Mouse (Mus musculus): ENCODE measurements around the gene Anks1b. TPM values are rescaled to one million over a fixed set of nuclear protein-coding genes. Genes with fewer than 3 reads are reported as not detected.

Gene Anks1b
- polyA plus RNA-seq, 1 experiment from 2014 or later = 0.01 TPM

DNA sequence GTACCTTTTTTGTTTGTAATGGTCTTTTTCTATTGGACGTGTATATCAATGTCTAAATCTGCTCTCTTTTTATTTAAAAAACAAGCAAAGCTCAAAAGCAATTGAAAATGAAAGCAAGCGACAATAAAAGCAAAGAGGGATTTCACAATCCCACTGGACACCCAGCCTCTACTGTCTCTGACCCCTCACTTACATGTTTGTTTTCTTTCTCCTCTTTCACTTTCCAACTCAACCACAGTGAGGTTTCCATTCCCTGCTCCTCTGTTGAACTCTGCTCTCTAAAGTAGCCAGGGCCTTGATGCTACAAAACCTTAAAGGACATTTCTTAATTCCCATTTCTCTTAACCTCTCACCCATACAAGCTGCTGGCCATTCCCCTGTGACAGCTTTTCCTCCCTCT, 400.0 kb downstream of the Anks1b start:
- TF ChIP-seq CTCF (IDR thresholded peaks at IDR 0.05) = no peak
- DNase-seq (ENCODE audit: low read depth, low spot score) (no peak), ATAC-seq (no peak)
- in situ Hi-C loops (cut with MboI; ENCODE audit: low pct_unique_long_range_greater_than_20kb) = no loop called here
- ChIA-PET POLR2A (no interaction called here), CTCF (no interaction called here)
- H3K27me3 ChIP-seq = peaks cover 4% of the 10 kb centered on the region

DNA sequence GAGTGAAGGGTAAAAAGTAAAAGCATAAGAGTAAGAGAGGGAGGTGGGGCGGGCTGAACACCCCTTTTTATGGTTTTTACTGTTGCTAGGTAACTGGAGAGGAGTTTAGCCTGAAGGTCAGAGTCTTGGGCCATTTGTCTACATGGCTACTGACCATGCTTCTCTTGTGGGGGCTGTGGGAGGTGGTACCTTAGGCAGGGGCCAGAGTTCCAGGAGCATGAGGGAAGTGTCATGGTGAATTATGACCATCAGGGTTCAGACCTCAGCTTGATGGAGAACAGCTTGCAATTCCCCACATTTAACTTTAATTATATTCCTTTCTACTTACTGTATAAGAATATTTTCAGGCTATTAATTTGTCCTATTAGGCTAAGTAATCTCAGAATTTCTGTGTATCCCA, 413.3 kb downstream of the Anks1b start:
- DNase-seq (ENCODE audit: low read depth, low spot score) (no peak), ATAC-seq (no peak)
- ChIA-PET POLR2A (no interaction called here), CTCF (interaction anchor here (1.3 kb wide), 1 partner anchor 351 kb away, joined by 3 read pairs; no protein-coding TSS in a partner anchor)
- TF ChIP-seq CTCF (IDR thresholded peaks at IDR 0.05) = no peak
- in situ Hi-C loops (cut with MboI; ENCODE audit: low pct_unique_long_range_greater_than_20kb) = no loop called here
- H3K27me3 ChIP-seq = no peaks in the 10 kb centered on the region

DNA sequence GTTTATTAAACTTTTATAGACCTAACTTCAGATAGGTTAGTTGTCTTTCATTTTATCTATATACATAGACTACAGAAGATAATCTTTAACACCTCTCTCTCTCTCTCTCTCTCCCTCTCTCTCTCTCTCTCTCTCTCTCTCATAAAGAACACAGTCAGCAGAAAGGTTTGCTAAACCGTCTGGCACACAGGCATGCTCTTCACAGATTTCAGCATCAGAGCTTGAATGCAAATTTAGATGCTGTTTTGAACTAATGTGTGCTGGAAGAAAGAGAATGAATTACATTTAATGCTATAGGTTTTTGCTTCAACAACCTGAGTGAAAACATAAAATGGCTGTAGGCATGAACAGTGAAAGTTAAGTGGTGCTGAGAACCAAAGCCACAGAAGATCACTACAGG, 429.9 kb downstream of the Anks1b start:
- no peak for ATAC-seq
- in situ Hi-C loops (cut with MboI; ENCODE audit: low pct_unique_long_range_greater_than_20kb) = no loop called here
- CTCF ChIA-PET = no interaction called here
- no peak for TF ChIP-seq CTCF (IDR thresholded peaks at IDR 0.05)
- POLR2A ChIA-PET = no interaction called here
- DNase-seq (ENCODE audit: low read depth, low spot score) = no peak
- no peaks in the 10 kb centered on the region for H3K27me3 ChIP-seq

DNA sequence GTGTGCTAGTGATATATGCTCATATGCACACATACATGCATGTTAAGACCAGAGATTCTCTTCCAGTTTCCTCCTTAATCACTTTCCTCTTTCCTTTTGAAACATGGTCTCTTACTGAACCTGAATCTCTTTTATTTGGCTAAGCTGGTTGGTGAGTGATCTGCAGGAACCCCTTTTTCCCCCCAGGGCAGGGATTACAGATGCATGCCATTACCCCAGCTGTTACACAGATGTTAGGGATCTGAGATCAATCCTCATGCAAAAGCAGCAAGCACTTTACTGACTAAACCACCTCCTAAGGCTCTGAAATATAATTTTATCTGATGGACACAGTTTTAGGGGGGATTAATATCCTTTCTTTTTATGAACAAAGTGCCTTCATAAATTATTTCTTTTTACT, 432.8 kb downstream of the Anks1b start:
- H3K27me3 ChIP-seq = no peaks in the 10 kb centered on the region
- CTCF ChIA-PET = no interaction called here
- no peak for DNase-seq (ENCODE audit: low read depth, low spot score)
- POLR2A ChIA-PET = no interaction called here
- ATAC-seq = no peak
- no peak for TF ChIP-seq CTCF (IDR thresholded peaks at IDR 0.05)
- in situ Hi-C loops (cut with MboI; ENCODE audit: low pct_unique_long_range_greater_than_20kb) = no loop called here

DNA sequence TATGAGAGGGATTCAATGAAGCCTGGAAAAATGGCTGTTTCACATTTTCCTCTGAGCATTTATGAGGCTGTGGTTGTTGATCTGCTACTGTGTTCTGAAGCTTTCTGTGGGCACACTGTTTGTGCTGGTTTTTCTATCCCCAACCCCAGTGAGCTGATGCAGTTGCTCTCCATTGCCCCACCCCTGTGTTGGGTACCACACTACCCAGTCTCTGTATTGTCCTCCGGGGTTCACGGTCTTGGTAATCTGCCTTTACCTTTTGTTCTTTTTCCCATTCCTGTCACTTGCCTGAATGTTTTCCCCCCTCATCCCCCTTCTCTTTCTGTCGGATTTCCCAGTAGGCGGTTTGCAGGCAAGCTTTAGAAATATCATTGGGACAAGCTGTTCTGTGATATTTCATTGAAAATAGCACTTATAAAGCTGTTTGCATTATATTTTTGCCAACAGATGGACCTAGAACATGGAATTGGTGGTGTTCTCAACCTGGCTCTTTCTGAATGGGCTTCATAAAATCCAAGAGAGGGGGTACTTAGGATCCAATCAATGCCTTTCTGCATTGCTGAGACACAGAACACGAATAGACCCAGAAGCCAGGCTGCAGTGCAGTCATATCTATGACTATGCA, 434.7 kb downstream of the Anks1b start:
- CTCF ChIA-PET = no interaction called here

DNA sequence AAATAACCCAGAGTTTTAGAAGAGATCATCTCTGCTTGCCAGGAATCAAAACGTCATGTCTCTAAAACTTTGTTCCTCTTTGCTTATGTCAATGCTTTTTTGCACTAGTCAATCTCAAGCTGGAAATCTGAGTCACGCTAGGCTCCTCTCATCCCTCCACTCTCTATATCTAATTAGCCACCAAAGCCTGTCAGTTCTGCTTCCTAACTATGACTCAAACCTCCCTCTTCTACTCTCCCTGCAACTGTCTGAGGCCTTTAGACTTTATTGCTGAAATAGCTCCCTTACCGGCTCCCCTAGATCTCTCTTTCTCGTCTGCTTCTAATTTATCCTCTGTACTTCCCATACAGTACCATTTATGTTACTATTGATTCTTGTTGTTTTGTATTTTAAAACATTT, 456.5 kb downstream of the Anks1b start:
- DNase-seq (ENCODE audit: low read depth, low spot score) (no peak), ATAC-seq (no peak)
- TF ChIP-seq CTCF (IDR thresholded peaks at IDR 0.05) = no peak
- ChIA-PET CTCF (no interaction called here), POLR2A (no interaction called here)
- no peaks in the 10 kb centered on the region for H3K27me3 ChIP-seq
- in situ Hi-C loops (cut with MboI; ENCODE audit: low pct_unique_long_range_greater_than_20kb) = no loop called here

More for the DNA sequence above, 434.7 kb downstream of the Anks1b start:
- no peaks in the 10 kb centered on the region for H3K27me3 ChIP-seq
- no peak for TF ChIP-seq CTCF (IDR thresholded peaks at IDR 0.05)
- no peak for DNase-seq (ENCODE audit: low read depth, low spot score)
- POLR2A ChIA-PET = no interaction called here
- ATAC-seq = no peak
- in situ Hi-C loops (cut with MboI; ENCODE audit: low pct_unique_long_range_greater_than_20kb) = no loop called here

DNA sequence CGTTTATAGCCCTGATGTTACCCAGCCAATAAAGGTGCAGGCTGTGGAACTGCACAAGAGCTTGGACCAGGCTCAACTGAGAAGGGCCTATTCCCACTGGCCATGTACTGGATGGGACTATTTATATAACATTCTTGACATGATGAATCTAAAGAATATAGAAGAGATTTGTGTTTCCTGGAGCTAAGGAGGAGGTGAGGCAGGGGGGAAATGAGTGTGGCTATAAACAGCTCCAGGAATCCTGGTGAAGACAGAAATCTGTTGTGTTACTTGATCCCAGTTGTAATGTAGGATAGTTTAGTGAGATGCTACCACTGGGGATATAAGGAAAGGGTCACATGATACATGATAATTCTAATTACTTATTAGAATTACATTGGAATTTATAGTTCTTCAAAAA, 472.1 kb downstream of the Anks1b start:
- ChIA-PET CTCF (no interaction called here), POLR2A (no interaction called here)
- no peak for DNase-seq (ENCODE audit: low read depth, low spot score)
- no peaks in the 10 kb centered on the region for H3K27me3 ChIP-seq
- in situ Hi-C loops (cut with MboI; ENCODE audit: low pct_unique_long_range_greater_than_20kb) = no loop called here
- no peak for ATAC-seq
- TF ChIP-seq CTCF (IDR thresholded peaks at IDR 0.05) = no peak

DNA sequence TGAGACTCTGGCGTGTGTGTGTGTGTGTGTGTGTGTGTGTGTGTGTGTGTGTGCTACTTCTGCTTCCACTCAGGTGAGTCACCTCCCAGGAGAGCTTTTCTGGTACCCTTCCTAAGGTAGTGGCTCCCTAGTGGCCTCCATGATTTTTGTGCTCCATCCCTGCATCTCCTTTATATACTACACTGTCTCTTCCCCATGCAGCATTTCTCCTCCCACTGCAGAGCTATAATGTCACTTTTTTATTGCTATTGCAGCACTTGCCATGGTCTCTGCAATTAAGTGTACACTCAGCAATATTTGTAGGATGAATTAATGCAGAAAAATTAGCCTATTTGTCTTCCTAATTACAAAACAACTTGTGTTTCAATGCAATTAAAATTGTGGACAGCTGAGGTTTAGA, 482.9 kb downstream of the Anks1b start:
- no peaks in the 10 kb centered on the region for H3K27me3 ChIP-seq
- ChIA-PET POLR2A (no interaction called here), CTCF (no interaction called here)
- DNase-seq (ENCODE audit: low read depth, low spot score) = no peak
- TF ChIP-seq CTCF (IDR thresholded peaks at IDR 0.05) = no peak
- in situ Hi-C loops (cut with MboI; ENCODE audit: low pct_unique_long_range_greater_than_20kb) = no loop called here
- ATAC-seq = no peak

DNA sequence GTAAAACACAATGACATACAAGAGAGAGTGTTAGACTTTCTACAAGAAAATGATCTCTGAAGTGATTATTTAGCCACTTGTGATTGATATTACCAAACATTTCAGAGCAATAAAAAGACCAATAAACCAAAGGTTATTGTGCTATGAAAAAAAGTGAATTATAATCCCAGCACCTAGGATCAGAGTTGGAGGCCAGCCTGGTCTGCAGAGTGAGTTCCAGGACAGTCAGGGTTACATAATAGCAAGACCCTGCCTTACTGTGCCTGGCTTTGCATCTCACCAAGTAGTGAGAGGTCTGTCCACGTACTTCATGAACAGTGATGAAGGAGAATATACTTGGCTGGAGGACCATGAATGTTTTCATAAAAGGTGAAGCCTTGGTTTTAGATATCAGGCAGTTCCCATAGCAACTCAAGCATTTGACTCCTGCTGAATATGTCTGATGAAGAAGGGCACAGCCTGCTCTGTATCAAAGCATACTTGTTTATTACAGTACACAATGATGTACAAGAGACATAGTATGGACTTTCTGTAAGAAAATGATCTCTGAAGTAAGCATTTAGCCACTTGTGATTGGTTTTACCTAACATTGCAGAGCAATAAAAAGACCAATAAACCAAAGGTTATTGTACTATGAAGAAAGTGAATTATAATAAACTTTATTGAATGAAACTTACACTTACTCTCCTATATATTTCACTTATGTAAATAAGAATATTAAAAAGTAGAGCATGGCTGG, 484.0 kb downstream of the Anks1b start:
- DNase-seq (ENCODE audit: low read depth, low spot score) = no peak
- in situ Hi-C loops (cut with MboI; ENCODE audit: low pct_unique_long_range_greater_than_20kb) = no loop called here
- POLR2A ChIA-PET = no interaction called here
- no peaks in the 10 kb centered on the region for H3K27me3 ChIP-seq
- no peak for TF ChIP-seq CTCF (IDR thresholded peaks at IDR 0.05)
- CTCF ChIA-PET = no interaction called here
- no peak for ATAC-seq

DNA sequence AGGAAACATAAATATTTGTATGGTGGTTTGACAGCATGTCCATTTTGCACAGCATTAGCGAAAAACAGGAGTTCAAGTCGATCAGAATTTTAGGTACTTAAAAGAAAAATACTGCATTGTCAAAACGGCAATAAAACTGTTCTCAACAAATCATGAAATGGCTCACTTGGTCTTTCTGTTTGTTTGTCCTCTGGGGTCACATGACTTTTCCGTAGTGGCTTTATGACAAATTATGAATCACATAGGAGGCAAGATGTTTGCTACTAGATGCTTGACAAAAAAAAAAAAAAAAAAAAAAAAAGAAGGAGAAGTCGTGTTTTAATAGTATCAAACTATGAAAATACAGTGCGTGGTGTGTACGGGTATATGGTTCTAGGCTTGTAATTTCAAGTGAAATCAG, 495.7 kb downstream of the Anks1b start:
- no peak for TF ChIP-seq CTCF (IDR thresholded peaks at IDR 0.05)
- in situ Hi-C loops (cut with MboI; ENCODE audit: low pct_unique_long_range_greater_than_20kb) = no loop called here
- DNase-seq (ENCODE audit: low read depth, low spot score) (no peak), ATAC-seq (no peak)
- POLR2A ChIA-PET = no interaction called here
- no peaks in the 10 kb centered on the region for H3K27me3 ChIP-seq
- CTCF ChIA-PET = no interaction called here

DNA sequence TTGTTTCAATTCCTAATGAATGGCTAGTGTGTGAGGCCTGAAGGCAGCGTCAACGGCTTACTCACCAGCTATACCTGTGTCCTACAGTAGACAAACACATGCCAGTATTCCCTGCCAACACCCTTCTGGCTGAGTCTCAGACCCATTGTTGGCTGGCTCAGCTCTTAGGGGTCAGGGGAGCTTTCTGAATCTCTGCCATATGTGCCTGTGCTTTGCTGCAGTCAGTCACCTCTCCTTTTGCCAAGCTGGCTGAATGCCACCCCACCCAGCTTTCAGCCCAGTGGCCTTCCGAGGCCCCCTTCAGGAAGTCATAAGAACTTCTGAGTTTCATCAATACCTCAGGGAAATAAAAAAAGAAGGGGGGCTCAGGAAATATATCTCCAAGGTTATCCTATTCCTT, 497.4 kb downstream of the Anks1b start:
- POLR2A ChIA-PET = no interaction called here
- ATAC-seq (no peak), DNase-seq (ENCODE audit: low read depth, low spot score) (no peak)
- no peak for TF ChIP-seq CTCF (IDR thresholded peaks at IDR 0.05)
- H3K27me3 ChIP-seq = no peaks in the 10 kb centered on the region
- CTCF ChIA-PET = no interaction called here
- in situ Hi-C loops (cut with MboI; ENCODE audit: low pct_unique_long_range_greater_than_20kb) = no loop called here

DNA sequence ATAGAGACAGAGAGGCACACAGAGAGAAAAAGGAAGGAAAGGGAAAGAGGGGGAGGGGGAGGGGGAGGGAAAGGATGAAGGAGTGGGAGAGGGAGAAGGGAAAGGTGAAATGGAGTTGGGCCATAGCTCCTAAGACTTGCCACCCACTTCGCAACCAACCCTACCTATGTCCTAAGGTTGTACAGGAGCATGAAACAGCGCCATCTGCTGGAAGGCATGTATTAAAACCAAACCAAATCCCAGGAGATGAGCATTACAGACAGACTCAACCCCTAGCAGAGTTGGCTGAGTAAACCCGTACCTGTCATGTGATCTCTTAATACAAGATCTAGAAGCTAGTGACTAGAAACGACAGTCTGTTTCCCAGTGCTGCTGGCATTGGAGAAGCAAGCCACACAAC, 500.2 kb downstream of the Anks1b start:
- POLR2A ChIA-PET = interaction anchor here (0.7 kb wide), 1 partner anchor 16 kb away, joined by 3 read pairs; no protein-coding TSS in a partner anchor
- in situ Hi-C loops (cut with MboI; ENCODE audit: low pct_unique_long_range_greater_than_20kb) = no loop called here
- peak; percentile 30 for TF ChIP-seq CTCF (IDR thresholded peaks at IDR 0.05)

More for the DNA sequence above, 500.2 kb downstream of the Anks1b start:
- DNase-seq (ENCODE audit: low read depth, low spot score) (no peak), ATAC-seq (no peak)
- CTCF ChIA-PET = no interaction called here
- no peaks in the 10 kb centered on the region for H3K27me3 ChIP-seq
